Mouse (Mus musculus): ENCODE data around the gene Aldh1a1.

- no peak for TF ChIP-seq CTCF (IDR thresholded peaks at IDR 0.05; ENCODE audit: control insufficient read depth, insufficient read depth, low read length)
- TF ChIP-seq POLR2A (IDR thresholded peaks at IDR 0.05; ENCODE audit: borderline replicate concordance, control insufficient read depth, low read depth, low read length): no peak
Measured at GRCm38 (mm10) chr19:20451045-20451444, 41.5 kb upstream of the Aldh1a1 start.
